Mouse (Mus musculus): ENCODE results near the gene Itga5.

DNA sequence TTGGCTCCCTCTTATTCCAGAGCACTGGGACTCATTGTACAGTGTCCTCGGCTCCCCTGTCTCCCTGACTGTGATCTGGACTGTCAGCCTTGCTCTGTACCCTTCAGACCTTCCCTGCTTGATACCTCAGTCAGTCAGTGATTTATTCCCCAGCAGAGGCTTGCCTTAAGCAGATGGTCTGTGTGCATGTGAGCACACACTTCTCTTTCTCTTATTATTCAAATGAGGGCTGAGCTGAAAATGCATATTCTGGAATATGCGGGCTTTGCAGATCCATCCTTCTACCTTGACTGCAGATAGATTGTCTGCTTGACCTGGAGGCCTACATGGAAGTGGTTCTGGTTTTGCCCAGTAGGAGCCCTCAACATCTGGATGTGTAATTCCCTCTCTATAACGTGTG is 68.5 kb downstream of the Itga5 start:
- no peak for TF ChIP-seq POLR2AphosphoS2 (IDR thresholded peaks at IDR 0.05; ENCODE audit: low read depth, low read length)
- TF ChIP-seq RAD21 (IDR thresholded peaks at IDR 0.05; ENCODE audit: low read depth, low read length), result no peak
